Mouse (Mus musculus): ENCODE results near the gene Amdhd2.

DNA sequence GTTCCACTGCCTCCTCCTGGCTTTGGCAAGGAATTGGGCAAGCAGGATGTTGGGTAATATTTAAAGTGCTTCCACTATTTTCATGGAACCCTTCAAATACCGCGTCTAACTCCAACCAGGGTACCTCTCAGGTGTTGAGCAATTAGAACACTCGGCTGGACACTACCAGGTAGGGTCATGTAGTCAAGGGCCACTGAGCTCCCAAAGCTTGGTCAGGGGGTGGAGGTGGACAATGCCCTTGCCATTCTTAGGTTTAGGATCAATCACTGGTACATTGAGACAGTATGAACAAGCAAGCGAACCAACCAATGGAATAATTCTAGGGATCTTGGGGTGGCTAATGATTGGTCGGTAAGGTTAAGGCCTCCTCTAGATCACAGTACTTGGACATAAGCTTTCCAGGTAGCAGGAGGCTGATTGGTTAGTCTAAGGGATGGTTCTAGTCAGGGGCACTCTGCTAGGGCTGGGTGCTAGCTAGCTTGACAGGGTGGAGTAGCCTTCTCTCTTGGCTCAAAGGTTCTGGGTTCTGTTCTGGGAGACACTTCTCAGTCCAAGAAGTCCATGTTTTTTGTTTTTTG is 49.0 kb upstream of the Amdhd2 start:
- TF ChIP-seq POLR2A (IDR thresholded peaks at IDR 0.05; ENCODE audit: borderline replicate concordance, extremely low read depth, low read depth, low read length) (no peak), CTCF (IDR thresholded peaks at IDR 0.05; ENCODE audit: insufficient read depth, low read length) (no peak)
